Mouse (Mus musculus) lung, postnatal 36 days (tissue): ENCODE data around the gene Pde4d.

Source experiments
- DNase-seq: peaks from one replicate; pipeline ENCODE4 v3.0.0; 2022; ENCODE audit warnings: mixed read lengths

Pde4d gene

GRCm38 (mm10) chr13:109727346-109727745 is 1277.6 kb downstream of the Pde4d start:
- DNase-seq: no peak

GRCm38 (mm10) chr13:109729612-109730011 is 1279.9 kb downstream of the Pde4d start:
- DNase-seq: no peak

- no peak for DNase-seq
Measured at GRCm38 (mm10) chr13:109732655-109733376, 1283.1 kb downstream of the Pde4d start.

- DNase-seq: peak; percentile 45
Measured at GRCm38 (mm10) chr13:109736290-109737078, 1286.7 kb downstream of the Pde4d start.

- no peak for DNase-seq
Measured at GRCm38 (mm10) chr13:109746492-109746891, 1296.7 kb downstream of the Pde4d start.

- DNase-seq: no peak
Measured at GRCm38 (mm10) chr13:109752236-109752863, 1302.6 kb downstream of the Pde4d start.

- no peak for DNase-seq
Measured at GRCm38 (mm10) chr13:109756854-109757253, 1307.1 kb downstream of the Pde4d start.

- DNase-seq: peak; percentile 36
Measured at GRCm38 (mm10) chr13:109759201-109759600, 1309.5 kb downstream of the Pde4d start.

GRCm38 (mm10) chr13:109761081-109761480 is 1311.3 kb downstream of the Pde4d start:
- no peak for DNase-seq

GRCm38 (mm10) chr13:109774791-109775190 is 1325.0 kb downstream of the Pde4d start:
- DNase-seq: no peak

- no peak for DNase-seq
Measured at GRCm38 (mm10) chr13:109775197-109775596, 1325.4 kb downstream of the Pde4d start.

- peak; percentile 96 for DNase-seq
Measured at GRCm38 (mm10) chr13:109776116-109776515, 1326.4 kb downstream of the Pde4d start.

GRCm38 (mm10) chr13:109776995-109777394 is 1327.2 kb downstream of the Pde4d start:
- no peak for DNase-seq

- DNase-seq: no peak
Measured at GRCm38 (mm10) chr13:109777441-109777840, 1327.7 kb downstream of the Pde4d start.

- DNase-seq: no peak
Measured at GRCm38 (mm10) chr13:109778297-109778835, 1328.6 kb downstream of the Pde4d start.

- no peak for DNase-seq
Measured at GRCm38 (mm10) chr13:109781466-109781865, 1331.7 kb downstream of the Pde4d start.

GRCm38 (mm10) chr13:109788604-109789003 is 1338.9 kb downstream of the Pde4d start:
- no peak for DNase-seq

GRCm38 (mm10) chr13:109789151-109789550 is 1339.4 kb downstream of the Pde4d start:
- peak; percentile 54 for DNase-seq

GRCm38 (mm10) chr13:109790045-109790715 is 1340.4 kb downstream of the Pde4d start:
- DNase-seq: peak; percentile 33

- DNase-seq: peak; percentile 12
Measured at GRCm38 (mm10) chr13:109793918-109794317, 1344.2 kb downstream of the Pde4d start.

- DNase-seq: no peak
Measured at GRCm38 (mm10) chr13:109798651-109799050, 1348.9 kb downstream of the Pde4d start.

GRCm38 (mm10) chr13:109802201-109802600 is 1352.5 kb downstream of the Pde4d start:
- peak; percentile 36 for DNase-seq
